Mouse (Mus musculus): ENCODE measurements around the gene Anapc1. TPM values are rescaled to one million over a fixed set of nuclear protein-coding genes. Genes with fewer than 3 reads are reported as not detected.

The Anapc1 gene
- polyA plus RNA-seq, 1 experiment from 2014 or later, result 91.2 TPM

DNA sequence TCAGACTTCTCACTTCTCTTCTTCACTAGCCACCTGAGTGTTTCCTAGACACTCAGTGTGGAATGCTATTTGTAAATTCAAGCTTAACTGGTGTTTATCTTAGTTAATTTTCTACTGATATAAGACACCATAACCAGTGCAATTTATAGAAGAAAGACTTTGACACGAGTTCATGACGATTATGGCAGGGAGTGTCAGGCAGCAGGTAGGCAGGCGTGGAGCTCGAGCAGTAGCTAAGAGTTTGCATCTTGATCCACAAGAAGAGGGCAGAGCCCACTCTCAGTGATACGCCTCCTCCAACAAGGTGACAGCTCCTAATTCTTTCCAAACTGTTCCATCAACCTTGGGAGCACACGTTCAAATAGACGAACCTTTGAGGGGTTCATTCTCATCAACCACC, 39.4 kb upstream of the Anapc1 start:
- no peak for TF ChIP-seq CTCF (IDR thresholded peaks at IDR 0.05; ENCODE audit: low read depth)
- no peak for DNase-seq
- Histone ChIP-seq H3K4me2 (no peak overlapping the region), H3K9me3 (ENCODE audit: low read depth, low read length) (no peaks in the 10 kb centered on the region), H3K27me3 (ENCODE audit: insufficient read depth, low read length) (no peaks in the 10 kb centered on the region), H3K4me1 (ENCODE audit: insufficient read depth) (no peaks in the 10 kb centered on the region), H3K27ac (ENCODE audit: low read depth) (no peak overlapping the region), H3K36me3 (ENCODE audit: insufficient read depth) (no peaks in the 10 kb centered on the region), H3K4me3 (ENCODE audit: low read depth, low read length) (no peak overlapping the region), H3K9ac (no peak overlapping the region)
- WGBS, result 58% methylated on average over 7 of the region's 7 CpGs
- no peak for ATAC-seq (ENCODE audit: insufficient read depth)

DNA sequence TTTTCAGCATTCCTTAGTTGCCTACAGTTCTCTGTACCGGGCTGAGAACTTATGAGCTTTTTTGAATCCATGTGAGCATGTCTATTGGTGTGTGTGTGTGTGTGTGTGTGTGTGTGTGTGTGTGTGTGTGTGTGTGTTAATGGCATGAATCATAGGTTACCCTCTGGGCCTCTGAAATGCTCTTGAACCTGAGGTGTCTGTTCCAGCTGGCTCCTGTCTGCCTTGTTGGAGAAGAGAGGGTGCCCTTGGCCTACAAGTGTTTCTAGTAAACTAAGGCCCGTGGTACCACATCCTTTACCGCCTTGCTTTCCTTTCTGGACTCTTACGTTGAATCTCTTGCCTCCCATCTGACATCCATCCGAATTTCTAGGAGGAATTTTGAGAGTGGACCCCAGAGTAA, 38.9 kb upstream of the Anapc1 start:
- ATAC-seq (ENCODE audit: insufficient read depth) (no peak), DNase-seq (no peak)
- no peak for TF ChIP-seq CTCF (IDR thresholded peaks at IDR 0.05; ENCODE audit: low read depth)
- Histone ChIP-seq H3K9ac (no peak overlapping the region), H3K4me1 (ENCODE audit: insufficient read depth) (no peaks in the 10 kb centered on the region), H3K9me3 (ENCODE audit: low read depth, low read length) (0 out of 2 replicates have a peak, but pooled peaks cover 2% of the 10 kb centered on the region), H3K4me3 (ENCODE audit: low read depth, low read length) (no peak overlapping the region), H3K27me3 (ENCODE audit: insufficient read depth, low read length) (no peaks in the 10 kb centered on the region), H3K4me2 (no peak overlapping the region), H3K27ac (ENCODE audit: low read depth) (no peak overlapping the region), H3K36me3 (ENCODE audit: insufficient read depth) (no peaks in the 10 kb centered on the region)
- WGBS, result 58% methylated on average over 5 of the region's 5 CpGs

DNA sequence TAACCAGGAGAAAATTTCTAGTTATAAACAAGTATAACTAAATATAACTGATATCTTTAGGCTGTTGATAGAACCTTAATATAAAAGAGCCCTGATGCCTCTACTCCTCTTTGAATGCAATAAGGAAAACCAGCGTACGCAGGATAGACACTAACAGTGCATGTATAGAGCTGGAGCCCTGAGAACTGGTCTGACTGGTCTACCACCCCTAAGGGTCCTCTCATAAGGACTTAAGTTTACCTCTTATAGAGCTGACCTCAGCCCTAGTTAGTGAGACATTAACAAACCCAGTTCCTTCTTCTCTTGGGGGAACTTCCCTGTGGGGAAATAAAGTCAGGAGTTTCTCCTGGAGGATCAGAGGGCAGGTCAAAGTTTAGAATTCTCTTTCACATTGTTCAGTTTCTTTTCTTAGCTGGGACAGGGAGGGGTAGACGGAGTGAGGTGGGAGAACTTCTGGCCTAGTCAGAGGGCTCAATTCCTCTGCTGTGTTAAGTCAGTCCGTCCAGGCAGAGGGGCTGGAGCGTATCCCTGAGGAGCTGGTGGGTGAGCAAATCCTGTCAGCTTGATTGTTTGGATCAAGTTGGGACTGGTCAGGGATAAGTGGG, 35.0 kb upstream of the Anapc1 start:
- 68% methylated on average over 5 of the region's 5 CpGs for WGBS
- Histone ChIP-seq H3K4me3 (ENCODE audit: low read depth, low read length) (no peak overlapping the region), H3K9ac (no peak overlapping the region), H3K27ac (ENCODE audit: low read depth) (no peak overlapping the region), H3K9me3 (ENCODE audit: low read depth, low read length) (0 out of 2 replicates have a peak, but pooled peaks cover 6% of the 10 kb centered on the region), H3K27me3 (ENCODE audit: insufficient read depth, low read length) (no peaks in the 10 kb centered on the region), H3K4me2 (no peak overlapping the region), H3K36me3 (ENCODE audit: insufficient read depth) (no peaks in the 10 kb centered on the region), H3K4me1 (ENCODE audit: insufficient read depth) (no peaks in the 10 kb centered on the region)
- DNase-seq, result peak; percentile 58
- no peak for TF ChIP-seq CTCF (IDR thresholded peaks at IDR 0.05; ENCODE audit: low read depth)
- ATAC-seq (ENCODE audit: insufficient read depth), result peak; percentile 77; the same call in 1 of the 2 replicates

DNA sequence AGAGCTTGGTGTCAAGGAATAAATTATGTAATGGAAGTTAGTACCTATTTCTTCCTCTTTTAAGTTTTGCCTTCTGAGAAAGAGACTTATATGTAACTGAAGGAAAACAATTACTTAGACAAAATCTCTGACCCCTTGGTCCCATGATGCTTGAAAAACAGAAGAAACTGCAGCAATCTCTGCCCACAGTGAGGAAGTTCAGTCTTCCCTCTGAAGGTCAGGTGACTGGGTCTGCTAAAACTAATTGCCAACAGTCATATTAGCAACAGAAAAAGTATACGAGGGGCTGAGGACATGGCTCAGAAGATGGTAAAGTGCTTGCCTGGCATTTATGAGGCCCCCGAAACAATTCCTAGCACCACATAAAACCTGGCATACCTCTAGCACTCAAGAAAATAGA, 32.2 kb upstream of the Anapc1 start:
- Histone ChIP-seq H3K36me3 (ENCODE audit: insufficient read depth) (no peaks in the 10 kb centered on the region), H3K27me3 (ENCODE audit: insufficient read depth, low read length) (no peaks in the 10 kb centered on the region), H3K4me2 (no peak overlapping the region), H3K9me3 (ENCODE audit: low read depth, low read length) (0 out of 2 replicates have a peak, but pooled peaks cover 6% of the 10 kb centered on the region), H3K4me3 (ENCODE audit: low read depth, low read length) (no peak overlapping the region), H3K9ac (no peak overlapping the region), H3K4me1 (ENCODE audit: insufficient read depth) (peaks cover 6% of the 10 kb centered on the region), H3K27ac (ENCODE audit: low read depth) (no peak overlapping the region)
- ATAC-seq (ENCODE audit: insufficient read depth) (no peak), DNase-seq (no peak)
- no peak for TF ChIP-seq CTCF (IDR thresholded peaks at IDR 0.05; ENCODE audit: low read depth)
- WGBS, result 89% methylated on average over 2 of the region's 2 CpGs

DNA sequence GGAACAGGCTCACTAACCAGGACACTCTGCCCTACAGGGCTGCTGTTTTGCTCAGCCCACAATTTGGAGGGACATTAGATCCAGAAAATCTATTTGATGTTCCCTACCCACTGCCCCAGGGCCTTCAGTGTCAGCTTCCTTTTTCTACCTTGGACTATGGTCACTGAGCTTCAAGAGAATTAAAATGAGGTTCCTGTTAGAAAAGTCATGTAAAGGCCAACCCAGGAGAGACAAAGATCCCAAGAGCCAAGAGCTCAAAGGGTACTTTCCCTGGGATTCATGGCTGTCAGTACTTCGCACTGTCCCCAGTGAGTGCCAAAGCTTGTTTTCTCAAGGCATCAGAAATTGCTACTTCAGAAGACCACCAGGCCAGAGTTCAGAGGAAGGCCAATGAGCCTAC, 28.8 kb upstream of the Anapc1 start:
- DNase-seq (no peak), ATAC-seq (ENCODE audit: insufficient read depth) (no peak)
- Histone ChIP-seq H3K4me3 (ENCODE audit: low read depth, low read length) (no peak overlapping the region), H3K4me2 (no peak overlapping the region), H3K27me3 (ENCODE audit: insufficient read depth, low read length) (no peaks in the 10 kb centered on the region), H3K9me3 (ENCODE audit: low read depth, low read length) (0 out of 2 replicates have a peak, but pooled peaks cover 3% of the 10 kb centered on the region), H3K9ac (no peak overlapping the region), H3K4me1 (ENCODE audit: insufficient read depth) (peaks cover 18% of the 10 kb centered on the region), H3K36me3 (ENCODE audit: insufficient read depth) (no peaks in the 10 kb centered on the region), H3K27ac (ENCODE audit: low read depth) (no peak overlapping the region)
- no peak for TF ChIP-seq CTCF (IDR thresholded peaks at IDR 0.05; ENCODE audit: low read depth)
- WGBS, result 90% methylated on average over 1 of the region's 1 CpGs

DNA sequence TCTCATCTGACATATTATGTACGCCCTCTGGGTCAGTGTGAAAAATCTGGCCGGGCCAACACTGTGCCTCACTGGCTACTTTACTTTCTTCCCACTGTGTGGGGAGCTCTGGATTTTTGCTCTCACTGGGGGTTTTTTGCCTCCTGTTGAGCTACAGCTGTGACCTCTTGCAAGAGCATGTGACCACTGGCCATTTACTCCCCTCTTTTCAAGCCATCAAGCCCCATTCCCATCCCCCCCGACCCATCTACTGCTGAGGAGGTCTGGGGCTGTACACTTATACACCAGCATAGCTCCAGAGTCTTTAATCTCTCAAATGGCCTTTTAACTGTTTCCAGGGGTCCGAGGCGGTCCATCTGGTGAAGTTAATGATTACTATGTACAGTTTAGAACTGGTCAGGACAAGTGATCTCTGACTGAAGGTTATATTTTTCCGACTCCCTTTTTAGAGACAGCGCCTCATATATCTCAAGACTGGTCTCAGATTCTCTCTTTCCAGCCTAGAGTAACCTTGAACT, 27.6 kb upstream of the Anapc1 start:
- Histone ChIP-seq H3K9ac (no peak overlapping the region), H3K27me3 (ENCODE audit: insufficient read depth, low read length) (no peaks in the 10 kb centered on the region), H3K36me3 (ENCODE audit: insufficient read depth) (no peaks in the 10 kb centered on the region), H3K4me2 (no peak overlapping the region), H3K4me3 (ENCODE audit: low read depth, low read length) (no peak overlapping the region), H3K27ac (ENCODE audit: low read depth) (peak overlapping the region; percentile 89; the same call in 1 of the 2 replicates), H3K9me3 (ENCODE audit: low read depth, low read length) (no peaks in the 10 kb centered on the region), H3K4me1 (ENCODE audit: insufficient read depth) (peaks cover 18% of the 10 kb centered on the region)
- peak; percentile 35 for DNase-seq
- peak; percentile 49; the same call in 1 of the 2 replicates for ATAC-seq (ENCODE audit: insufficient read depth)
- TF ChIP-seq CTCF (IDR thresholded peaks at IDR 0.05; ENCODE audit: low read depth), result no peak
- WGBS, result 54% methylated on average over 7 of the region's 7 CpGs

DNA sequence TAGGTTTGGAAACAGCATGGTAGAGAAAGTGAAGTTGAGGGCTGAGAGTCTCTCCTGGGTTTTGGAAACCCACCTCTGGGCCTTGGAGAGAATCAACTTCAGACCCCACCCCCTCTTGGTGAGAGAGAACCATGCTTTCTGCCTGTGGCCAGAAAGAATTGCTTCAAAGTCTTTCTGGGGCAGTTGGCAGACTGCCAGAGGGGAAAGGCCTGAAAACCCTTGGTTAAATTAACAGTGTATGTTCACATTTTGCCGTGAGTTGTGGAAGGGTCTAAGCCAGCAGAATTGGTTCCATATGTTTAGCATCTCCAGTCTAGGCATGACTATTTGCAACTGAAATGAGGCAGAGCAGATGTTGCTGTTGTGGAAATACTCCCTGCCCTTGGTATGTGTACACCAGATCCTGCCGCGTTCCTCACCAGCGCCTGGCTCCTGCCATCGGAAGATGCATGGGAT, 26.4 kb upstream of the Anapc1 start:
- Histone ChIP-seq H3K4me1 (ENCODE audit: insufficient read depth) (peaks cover 18% of the 10 kb centered on the region), H3K36me3 (ENCODE audit: insufficient read depth) (no peaks in the 10 kb centered on the region), H3K27me3 (ENCODE audit: insufficient read depth, low read length) (no peaks in the 10 kb centered on the region), H3K4me2 (no peak overlapping the region), H3K9me3 (ENCODE audit: low read depth, low read length) (no peaks in the 10 kb centered on the region), H3K27ac (ENCODE audit: low read depth) (peak overlapping the region; percentile 89), H3K4me3 (ENCODE audit: low read depth, low read length) (no peak overlapping the region), H3K9ac (no peak overlapping the region)
- ATAC-seq (ENCODE audit: insufficient read depth), result peak; percentile 88
- no peak for TF ChIP-seq CTCF (IDR thresholded peaks at IDR 0.05; ENCODE audit: low read depth)
- 18% methylated on average over 5 of the region's 5 CpGs for WGBS
- peak; percentile 93 for DNase-seq
